Mouse (Mus musculus) skeletal muscle tissue, postnatal 0 days (tissue): ENCODE results near the gene Klk7. TPM values are rescaled to one million over a fixed set of nuclear protein-coding genes. Genes with fewer than 3 reads are reported as not detected.

Experiments used
- polyA plus RNA-seq: library from polyadenylated mRNA; unstranded; fragments of >200 nt; fragmentation: Nextera tagmentation; extraction: Ambion mirVana; gene quantifications from 2 replicates; pipeline ENCODE4 v1.2.1, GENCODE M21; 2015

Gene Klk7
- polyA plus RNA-seq: 8.1 TPM in 1 of 2 replicates, not detected in the other

GRCm38 (mm10) chr7:43810994-43811393 is at the start of gene Klk7:
TSS of gene Klk7 (plus strand) at chr7:43811294.

GRCm38 (mm10) chr7:43768597-43768996 is 42.5 kb upstream of the Klk7 start, which contains the start of gene Klk12:
TSS of gene Klk12 (plus strand) at chr7:43768897.

GRCm38 (mm10) chr7:43774364-43774763 is 36.7 kb upstream of the Klk7 start, which contains the start of gene Klk11:
TSS of gene Klk11 (plus strand) at chr7:43774604.

GRCm38 (mm10) chr7:43780746-43781145 is 30.3 kb upstream of the Klk7 start, which contains the start of gene Klk10:
TSS of gene Klk10 (plus strand) at chr7:43781035.

GRCm38 (mm10) chr7:43791591-43791990 is 19.5 kb upstream of the Klk7 start, which contains the start of gene Klk9:
TSS of gene Klk9 (plus strand) at chr7:43791891.

GRCm38 (mm10) chr7:43797333-43797769 is 13.7 kb upstream of the Klk7 start, which contains the start of gene Klk8:
TSS of gene Klk8 (plus strand) at chr7:43797577.

GRCm38 (mm10) chr7:43824199-43824598 is 13.1 kb downstream of the Klk7 start, which contains the start of gene Klk6:
TSS of gene Klk6 (plus strand) at chr7:43824499.

GRCm38 (mm10) chr7:43841701-43842100 is 30.6 kb downstream of the Klk7 start, which contains the start of gene Klk5:
TSS of gene Klk5 (plus strand) at chr7:43841971.

Other genes starting within 250 kb of the Klk7 start
- 0.95 and 1.0 TPM in 2 replicates for gene Zfp658, start 249.0 kb upstream of the Klk7 start, polyA plus RNA-seq
- gene Zfp719, start 231.7 kb upstream of the Klk7 start, polyA plus RNA-seq: 3.7 and 4.3 TPM in 2 replicates
- not detected in 2 replicates for gene Zfp819, start 204.1 kb upstream of the Klk7 start, polyA plus RNA-seq
- not detected in 2 replicates for gene Ceacam18, start 176.6 kb upstream of the Klk7 start, polyA plus RNA-seq
- 0.77 and 0.99 TPM in 2 replicates for gene Siglece, start 151.1 kb upstream of the Klk7 start, polyA plus RNA-seq
- 3.7 and 4.7 TPM in 2 replicates for gene Ctu1, start 139.3 kb upstream of the Klk7 start, polyA plus RNA-seq
- gene Klk14, start 120.9 kb upstream of the Klk7 start, polyA plus RNA-seq: not detected in 2 replicates
- 0.74 TPM in 1 of 2 replicates, not detected in the other for gene Klk13, start 98.7 kb upstream of the Klk7 start, polyA plus RNA-seq
- not detected in 2 replicates for gene Klk12, start 42.4 kb upstream of the Klk7 start, polyA plus RNA-seq
- 1.3 TPM in 1 of 2 replicates, not detected in the other for gene Klk11, start 36.7 kb upstream of the Klk7 start, polyA plus RNA-seq
- 0.65 and 1.5 TPM in 2 replicates for gene Klk10, start 30.3 kb upstream of the Klk7 start, polyA plus RNA-seq
- 1.6 TPM in 1 of 2 replicates, not detected in the other for gene Klk9, start 19.4 kb upstream of the Klk7 start, polyA plus RNA-seq
- gene Klk8, start 13.7 kb upstream of the Klk7 start, polyA plus RNA-seq: 5.1 and 9.2 TPM in 2 replicates
- not detected in 2 replicates for gene Klk6, start 13.2 kb downstream of the Klk7 start, polyA plus RNA-seq
- 8.0 TPM in 1 of 2 replicates, not detected in the other for gene Klk5, start 30.7 kb downstream of the Klk7 start, polyA plus RNA-seq
- not detected in 2 replicates for gene Klk4, start 69.9 kb downstream of the Klk7 start, polyA plus RNA-seq
- gene Klk15, start 122.4 kb downstream of the Klk7 start, polyA plus RNA-seq: not detected in 2 replicates
- 0.46 and 1.1 TPM in 2 replicates for gene Klk1b8, start 139.4 kb downstream of the Klk7 start, polyA plus RNA-seq
- not detected in 2 replicates for gene Klk1b1, start 155.5 kb downstream of the Klk7 start, polyA plus RNA-seq
- 0.16 and 0.23 TPM in 2 replicates for gene Klk1b9, start 164.8 kb downstream of the Klk7 start, polyA plus RNA-seq
- gene Klk1b11, start 184.6 kb downstream of the Klk7 start, polyA plus RNA-seq: not detected in 2 replicates
- gene Klk1b26, start 200.9 kb downstream of the Klk7 start, polyA plus RNA-seq: 17.1 and 21.7 TPM in 2 replicates
- gene Klk1b27, start 241.0 kb downstream of the Klk7 start, polyA plus RNA-seq: not detected in 2 replicates